Mouse (Mus musculus): Measurements from ENCODE around the gene Rps6kl1.

GRCm38 (mm10) chr12:85091190-85091589 lies 59.9 kb downstream of the Rps6kl1 start:
- TF ChIP-seq CTCF (IDR thresholded peaks at IDR 0.05; ENCODE audit: low read depth), result no peak
- TF ChIP-seq EP300 (IDR thresholded peaks at IDR 0.05; ENCODE audit: low read depth), result no peak
